Mouse (Mus musculus): ENCODE data around the gene Id3.

DNA sequence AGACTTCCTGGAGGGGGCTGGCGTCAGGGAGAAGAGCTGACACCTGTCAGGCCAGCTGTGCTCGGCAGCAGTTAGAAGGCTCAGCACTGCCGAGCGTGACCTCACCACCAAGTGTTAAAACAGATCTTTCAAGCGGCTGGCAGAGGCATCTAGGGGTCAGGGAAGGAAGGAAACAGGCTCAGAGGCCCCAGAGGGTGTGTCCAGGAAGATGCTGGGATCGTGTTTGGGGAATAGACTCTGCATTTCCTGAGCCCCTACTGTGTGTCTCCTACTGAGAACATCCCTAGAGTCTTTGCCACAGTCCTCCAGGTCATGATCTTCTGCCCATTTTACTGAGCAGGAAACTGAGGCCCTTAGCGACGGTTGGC is 33.9 kb downstream of the Id3 start:
- TF ChIP-seq CTCF (IDR thresholded peaks at IDR 0.05; ENCODE audit: control insufficient read depth, insufficient read depth, insufficient read length) (no peak), USF1 (IDR thresholded peaks at IDR 0.05; ENCODE audit: low read depth) (no peak), CEBPB (IDR thresholded peaks at IDR 0.05; ENCODE audit: low read depth) (no peak), MYOD1 (IDR thresholded peaks at IDR 0.05; ENCODE audit: control insufficient read depth, insufficient read length, low read depth) (peak; percentile 98), MAX (IDR thresholded peaks at IDR 0.05) (no peak)
